In the genomic region with DNA sequence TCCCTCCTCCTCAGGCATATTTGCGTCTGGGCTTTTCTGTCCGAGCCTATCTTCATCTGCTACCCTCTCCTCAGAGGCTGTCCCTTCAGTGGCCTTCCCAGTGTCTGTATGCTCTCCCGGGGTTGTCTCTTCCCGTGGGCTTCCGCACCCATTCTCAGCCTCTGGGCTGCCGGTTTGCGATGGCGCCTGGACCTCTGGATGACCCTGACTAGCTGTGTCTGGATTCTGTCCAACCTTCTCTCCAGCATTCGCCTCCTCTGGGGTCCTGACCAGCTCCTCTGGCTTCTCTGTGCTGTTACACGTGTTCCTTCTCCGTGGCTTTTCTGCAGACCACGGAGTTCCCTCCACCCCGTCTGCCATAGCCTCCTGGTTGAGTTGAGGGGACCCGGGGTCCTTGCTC, we compare ENCODE assay signal across 18 mouse cellular contexts. TPM values are rescaled to one million over a fixed set of nuclear protein-coding genes. Genes with fewer than 3 reads are reported as not detected.
DNase-seq lines count a peak whose midpoint lies in the region; ATAC-seq and TF ChIP-seq lines count a peak whose summit lies in the region.
"Had no signal": no experiment of that assay in that cellular context is flagged by ENCODE, and none has a peak within 500 bp of the region (broad histone marks: within the 10 kb centered on the region; RNA-seq: fewer than 3 reads in every experiment).

No protein-coding gene starts in this region.

- peak overlapping the region; percentile 45 to 55; a peak in 3 of 4 replicates for H3K27ac ChIP-seq in heart, embryonic 14.5 days (replicated peaks in 1 of 2; ENCODE audit: control insufficient read depth in 1 of 2, insufficient read depth in 1 of 2, low read depth in 2 of 2, low read length in 2 of 2)
- H3K27ac ChIP-seq in lung, embryonic 16.5 days (ENCODE audit: low read length) = no peak overlapping the region
- H3K27ac ChIP-seq: forebrain, embryonic 12.5 days; kidney, postnatal 0 days; left cerebral cortex, adult 2 months had no signal

- no peak overlapping the region for H3K4me3 ChIP-seq in heart, embryonic 14.5 days (ENCODE audit: control insufficient read depth in 1 of 2, insufficient read depth in 1 of 2, low read depth in 1 of 2, low read length in 2 of 2)
- no peak overlapping the region for H3K4me3 ChIP-seq in lung, embryonic 16.5 days (ENCODE audit: low read length)
- H3K4me3 ChIP-seq in lung, adult 2 months (replicated peaks; ENCODE audit: extremely low read depth, low read depth, low read length) = no peak overlapping the region
- H3K4me3 ChIP-seq: forebrain, embryonic 12.5 days; left cerebral cortex, adult 2 months had no signal

- ATAC-seq in heart, embryonic 14.5 days (ENCODE audit: insufficient number of reproducible peaks, insufficient read depth, low FRiP score, low read depth) = 0 out of 2 replicates have a peak, but pooled peaks have one; percentile 27
- peak; percentile 41; the same call in 1 of the 2 replicates for ATAC-seq in lung, embryonic 16.5 days (ENCODE audit: low read depth)
- ATAC-seq: hindbrain, embryonic 16.5 days; Patski had no signal

- no peaks in the 10 kb centered on the region for H3K27me3 ChIP-seq in heart, embryonic 14.5 days (ENCODE audit: control insufficient read depth, insufficient read depth, low read length)
- no peaks in the 10 kb centered on the region for H3K27me3 ChIP-seq in lung, embryonic 16.5 days (ENCODE audit: control insufficient read depth, insufficient read depth, low read depth, low read length)
- H3K27me3 ChIP-seq: forebrain, embryonic 12.5 days; Patski had no signal

- H3K36me3 ChIP-seq in heart, embryonic 14.5 days (ENCODE audit: control insufficient read depth, insufficient read depth, low read length) = peaks cover 96% of the 10 kb centered on the region
- peaks cover 3% of the 10 kb centered on the region; the same call in 1 of the 2 replicates for H3K36me3 ChIP-seq in lung, embryonic 16.5 days (ENCODE audit: control insufficient read depth, insufficient read depth, low read length)
- H3K36me3 ChIP-seq: forebrain, embryonic 12.5 days had no signal

- TF ChIP-seq POLR2A in lung, adult 2 months (IDR thresholded peaks at IDR 0.05; ENCODE audit: borderline replicate concordance, extremely low read depth, low read depth, low read length) = no peak

- intact Hi-C loops in heart, postnatal 36 days (cut with DNase I) = loop anchor here (1.0 to 10.0 kb wide), 3 partner anchors 10 to 499 kb away; no protein-coding TSS in a partner anchor

- peaks cover 9 to 34% of the 10 kb centered on the region in 2 experiments for H3K4me1 ChIP-seq in heart, embryonic 14.5 days (ENCODE audit: control insufficient read depth in 2 of 2, insufficient read depth in 2 of 2, low read length in 2 of 2)
- peaks cover 2% of the 10 kb centered on the region; the same call in 1 of the 2 replicates for H3K4me1 ChIP-seq in lung, embryonic 16.5 days (replicated peaks; ENCODE audit: control insufficient read depth, insufficient read depth, low read length)
- H3K4me1 ChIP-seq in lung, adult 2 months (ENCODE audit: control insufficient read depth, insufficient read depth, low read length) = peaks cover 3% of the 10 kb centered on the region; the same call in 1 of the 2 replicates
- H3K4me1 ChIP-seq: forebrain, embryonic 12.5 days had no signal

- H3K9me3 ChIP-seq in heart, embryonic 14.5 days (ENCODE audit: control insufficient read depth, low read length) = no peaks in the 10 kb centered on the region
- H3K9me3 ChIP-seq in lung, embryonic 16.5 days (ENCODE audit: control insufficient read depth, low read length) = no peaks in the 10 kb centered on the region
- H3K9me3 ChIP-seq: forebrain, embryonic 12.5 days had no signal

- H3K9ac ChIP-seq in heart, embryonic 14.5 days (ENCODE audit: low read length) = no peak overlapping the region
- no peak overlapping the region; the same call in 1 of the 2 replicates for H3K9ac ChIP-seq in lung, embryonic 16.5 days (ENCODE audit: low read length)
- H3K9ac ChIP-seq: forebrain, embryonic 12.5 days had no signal

- WGBS in heart, embryonic 14.5 days = 17% methylated on average over 14 of the region's 14 CpGs
- 54% methylated on average over 14 of the region's 14 CpGs for WGBS in lung, embryonic 16.5 days
- WGBS in lung, adult 2 months = 68% methylated on average over 14 of the region's 14 CpGs

- H3K4me2 ChIP-seq in heart, embryonic 14.5 days (ENCODE audit: low read length) = no peak overlapping the region
- no peak overlapping the region for H3K4me2 ChIP-seq in lung, embryonic 16.5 days (ENCODE audit: low read depth, low read length)
- H3K4me2 ChIP-seq: forebrain, embryonic 12.5 days had no signal

- TF ChIP-seq CTCF in lung, adult 2 months (IDR thresholded peaks at IDR 0.05; ENCODE audit: insufficient read depth, low read length) = no peak

- DNase-seq in heart, postnatal 36 days = no peak
- DNase-seq in kidney, postnatal 10 days = peak; percentile 65
- no peak for DNase-seq in kidney, adult 18-20 months
- no peak for DNase-seq in lung, adult 2 months
- peak; percentile 50 for DNase-seq in heart, postnatal 4 days
- no peak for DNase-seq in ovary, postnatal 14 days (ENCODE audit: low spot score)
- DNase-seq: cerebellum, adult 9-11 months; layer of hippocampus, adult 9-11 months; left cerebral cortex, postnatal 4 days; right cerebral cortex, postnatal 25 days had no signal

RNA-seq across cellular contexts. Expression of gene Mpzl1, which starts 21.1 kb away (rescaled TPM):
- polyA plus RNA-seq in heart, embryonic 14.5 days (2014; fragmentation: Nextera tagmentation; extraction: Ambion mirVana) = 121 TPM in 2 replicates
- total RNA-seq in heart, postnatal 36 days (2021) = 10 to 100 TPM; 14.4 to 21.4 TPM
- 176 and 183 TPM in 2 replicates for polyA plus RNA-seq in lung, embryonic 16.5 days (2015; fragmentation: Nextera tagmentation; extraction: Ambion mirVana)
- polyA plus RNA-seq in lung, adult 2 months (2012; rRNA removed) = 33.6 and 47.2 TPM in 2 replicates
- 10 to 100 TPM; 65.0 to 65.2 TPM for total RNA-seq in heart, postnatal 4 days (2021)
- total RNA-seq: neutrophil, adult 5-6 weeks had no signal

RNA-seq across cellular contexts. Expression of gene Rcsd1, which starts 54.1 kb away (rescaled TPM):
- polyA plus RNA-seq in heart, embryonic 14.5 days (2014; fragmentation: Nextera tagmentation; extraction: Ambion mirVana) = 81.2 and 86.3 TPM in 2 replicates
- 10 to 100 TPM; 74.2 to 80.7 TPM for total RNA-seq in heart, postnatal 36 days (2021)
- 47.8 and 51.5 TPM in 2 replicates for polyA plus RNA-seq in lung, embryonic 16.5 days (2015; fragmentation: Nextera tagmentation; extraction: Ambion mirVana)
- polyA plus RNA-seq in lung, adult 2 months (2012; rRNA removed) = 33.9 and 40.9 TPM in 2 replicates
- total RNA-seq in heart, postnatal 4 days (2021) = 100 to 1,000 TPM; 107 to 115 TPM

Comparison
In these comparisons a context has a peak if more than half of its experiments do, and no peak if none do; other contexts are left out.
1. DNase-seq: peak in kidney, postnatal 10 days (single experiment) and heart, postnatal 4 days (single experiment); none in heart, postnatal 36 days (0 of 2), kidney, adult 18-20 months (single experiment), lung, adult 2 months (single experiment) and ovary, postnatal 14 days (single experiment).